Mouse (Mus musculus): ENCODE results near the gene Nek4. TPM values are rescaled to one million over a fixed set of nuclear protein-coding genes. Genes with fewer than 3 reads are reported as not detected.
A peak's percentile ranks its signal among the peaks of the same experiment; 100 is the strongest.

Gene Nek4
- polyA plus RNA-seq, 1 experiment from 2014 or later = 13.5 TPM

- Histone ChIP-seq H3K27me3 (no peaks in the 10 kb centered on the region), H3K36me3 (peaks cover 49% of the 10 kb centered on the region), H3K4me1 (replicated peaks) (peaks cover 50% of the 10 kb centered on the region), H3K9me3 (no peaks in the 10 kb centered on the region), H3K9ac (peak overlapping the region; percentile 91), H3K27ac (replicated peaks) (peak overlapping the region; percentile 99), H3K4me2 (peak overlapping the region; percentile 62), H3K4me3 (peak overlapping the region; percentile 78)
- WGBS = 6% methylated on average over 39 of the region's 56 CpGs
- ATAC-seq (ENCODE audit: low read depth) = peak; percentile 95
Observed at GRCm38 (mm10) chr14:31019331-31020205, 68.4 kb downstream of the Nek4 start.

GRCm38 (mm10) chr14:31022579-31022978 is 71.4 kb downstream of the Nek4 start:
- no peaks in the 10 kb centered on the region for H3K27me3 ChIP-seq
- H3K9ac ChIP-seq = no peak overlapping the region
- no peak overlapping the region for H3K4me3 ChIP-seq
- H3K4me1 ChIP-seq (replicated peaks) = peaks cover 38% of the 10 kb centered on the region
- 67% methylated on average over 1 of the region's 1 CpGs for WGBS
- no peak for ATAC-seq (ENCODE audit: low read depth)
- H3K27ac ChIP-seq (replicated peaks) = no peak overlapping the region
- no peak overlapping the region for H3K4me2 ChIP-seq
- no peaks in the 10 kb centered on the region for H3K9me3 ChIP-seq
- H3K36me3 ChIP-seq = peaks cover 50% of the 10 kb centered on the region

- no peak overlapping the region for H3K4me3 ChIP-seq
- H3K4me1 ChIP-seq (replicated peaks) = peaks cover 19% of the 10 kb centered on the region
- 76% methylated on average over 3 of the region's 3 CpGs for WGBS
- no peak for ATAC-seq (ENCODE audit: low read depth)
- peaks cover 74% of the 10 kb centered on the region for H3K36me3 ChIP-seq
- no peaks in the 10 kb centered on the region for H3K9me3 ChIP-seq
- H3K9ac ChIP-seq = no peak overlapping the region
- no peak overlapping the region for H3K4me2 ChIP-seq
- H3K27me3 ChIP-seq = no peaks in the 10 kb centered on the region
- no peak overlapping the region for H3K27ac ChIP-seq (replicated peaks)
Observed at GRCm38 (mm10) chr14:31025785-31026184, 74.6 kb downstream of the Nek4 start.

Other genes with a start within 250 kb of the Nek4 start
- 14.7 and 15.6 TPM in 2 replicates for gene Sfmbt1, start 236.5 kb upstream of the Nek4 start, polyA plus RNA-seq (2015; fragmentation: Nextera tagmentation; extraction: Ambion mirVana)
- gene Tmem110, start 125.8 kb upstream of the Nek4 start, polyA plus RNA-seq (2015; fragmentation: Nextera tagmentation; extraction: Ambion mirVana) = 18.5 and 19.6 TPM in 2 replicates
- 1.9 and 2.6 TPM in 2 replicates for gene Mustn1, start 72.2 kb upstream of the Nek4 start, polyA plus RNA-seq (2015; fragmentation: Nextera tagmentation; extraction: Ambion mirVana)
- not detected in 2 replicates for gene Itih4, start 64.9 kb upstream of the Nek4 start, polyA plus RNA-seq (2015; fragmentation: Nextera tagmentation; extraction: Ambion mirVana)
- 0.42 and 0.87 TPM in 2 replicates for gene Itih3, start 27.6 kb upstream of the Nek4 start, polyA plus RNA-seq (2015; fragmentation: Nextera tagmentation; extraction: Ambion mirVana)
- gene Itih1, start 8.1 kb upstream of the Nek4 start, polyA plus RNA-seq (2015; fragmentation: Nextera tagmentation; extraction: Ambion mirVana) = 0.10 TPM in 1 of 2 replicates, not detected in the other
- 62.8 and 65.0 TPM in 2 replicates for gene Glt8d1, start 50.0 kb downstream of the Nek4 start, polyA plus RNA-seq (2015; fragmentation: Nextera tagmentation; extraction: Ambion mirVana)
- gene Spcs1, start 50.3 kb downstream of the Nek4 start, polyA plus RNA-seq (2015; fragmentation: Nextera tagmentation; extraction: Ambion mirVana) = 360 and 392 TPM in 2 replicates
- 142 and 149 TPM in 2 replicates for gene Pbrm1, start 67.8 kb downstream of the Nek4 start, polyA plus RNA-seq (2015; fragmentation: Nextera tagmentation; extraction: Ambion mirVana)
- 58.2 and 64.0 TPM in 2 replicates for gene Gnl3, start 67.8 kb downstream of the Nek4 start, polyA plus RNA-seq (2015; fragmentation: Nextera tagmentation; extraction: Ambion mirVana)
- gene Smim4, start 177.6 kb downstream of the Nek4 start, polyA plus RNA-seq (2015; fragmentation: Nextera tagmentation; extraction: Ambion mirVana) = 66.5 and 89.9 TPM in 2 replicates
- 276 and 293 TPM in 2 replicates for gene Nt5dc2, start 179.7 kb downstream of the Nek4 start, polyA plus RNA-seq (2015; fragmentation: Nextera tagmentation; extraction: Ambion mirVana)
- gene Stab1, start 217.3 kb downstream of the Nek4 start, polyA plus RNA-seq (2015; fragmentation: Nextera tagmentation; extraction: Ambion mirVana) = 18.0 and 26.0 TPM in 2 replicates